Comparison of ENCODE assay signal across 24 mouse cellular contexts in the genomic region with DNA sequence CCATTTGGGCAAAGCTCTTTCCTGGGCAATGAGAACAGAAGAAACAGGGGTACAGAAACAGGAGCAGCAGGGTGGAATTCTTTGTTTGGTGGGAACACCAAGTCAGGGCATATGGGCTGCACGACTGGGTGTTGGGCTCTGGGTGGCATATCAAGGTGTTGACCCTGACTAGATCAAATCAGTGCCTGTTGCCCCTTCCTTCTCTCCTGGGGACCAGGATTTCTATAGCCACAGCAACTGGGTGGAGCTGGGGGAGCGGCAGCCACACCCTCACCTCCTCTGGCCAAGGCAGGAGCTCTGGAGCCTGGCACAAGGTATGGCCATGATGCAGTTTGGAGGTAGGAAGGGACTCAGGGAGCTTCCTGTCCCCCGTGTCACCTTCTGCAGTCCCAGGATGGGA. TPM values are rescaled to one million over a fixed set of nuclear protein-coding genes. Genes with fewer than 3 reads are reported as not detected.
DNase-seq lines count a peak whose midpoint lies in the region; ATAC-seq and TF ChIP-seq lines count a peak whose summit lies in the region.
"Had no signal": no experiment of that assay in that cellular context is flagged by ENCODE, and none has a peak within 500 bp of the region (broad histone marks: within the 10 kb centered on the region; RNA-seq: fewer than 3 reads in every experiment).

No protein-coding gene starts in this region.

- peaks cover 42% of the 10 kb centered on the region for H3K36me3 ChIP-seq in heart, embryonic 10.5 days
- H3K36me3 ChIP-seq in liver, postnatal 0 days (replicated peaks; ENCODE audit: insufficient read depth, low read length): peaks cover 34% of the 10 kb centered on the region
- peaks cover 37% of the 10 kb centered on the region for H3K36me3 ChIP-seq in liver, embryonic 11.5 days (ENCODE audit: control insufficient read depth, insufficient read depth, low read length)
- H3K36me3 ChIP-seq in stomach, postnatal 0 days (ENCODE audit: control insufficient read depth, insufficient read depth, low read length): peaks cover 20% of the 10 kb centered on the region

- WGBS in cerebellum, adult 2 months: 78% methylated on average over 3 of the region's 3 CpGs
- WGBS in heart, embryonic 10.5 days: 76% methylated on average over 3 of the region's 3 CpGs
- 73% methylated on average over 3 of the region's 3 CpGs for WGBS in liver, postnatal 0 days (ENCODE audit: insufficient replicate concordance)
- 75% methylated on average over 3 of the region's 3 CpGs for WGBS in liver, embryonic 11.5 days
- WGBS in stomach, postnatal 0 days: 62% methylated on average over 3 of the region's 3 CpGs

- no peak overlapping the region for H3K4me3 ChIP-seq in cerebellum, adult 2 months (replicated peaks; ENCODE audit: insufficient read depth, low read depth, low read length)
- no peak overlapping the region for H3K4me3 ChIP-seq in heart, embryonic 10.5 days
- H3K4me3 ChIP-seq in liver, postnatal 0 days (ENCODE audit: low read depth, low read length): no peak overlapping the region
- no peak overlapping the region for H3K4me3 ChIP-seq in liver, embryonic 11.5 days (ENCODE audit: low read depth, low read length)
- H3K4me3 ChIP-seq in stomach, postnatal 0 days (ENCODE audit: low read depth, low read length): no peak overlapping the region
- H3K4me3 ChIP-seq: embryonic facial prominence, embryonic 13.5 days; erythroblast, embryonic 14.5 days; forebrain, embryonic 10.5 days; gastrocnemius, adult 2 months; heart, embryonic 13.5 days; hindbrain, embryonic 15.5 days; intestine, embryonic 15.5 days had no signal

- no peak for TF ChIP-seq EP300 in liver, postnatal 0 days (IDR thresholded peaks at IDR 0.05; ENCODE audit: low read depth)
- no peak for TF ChIP-seq EP300 in stomach, postnatal 0 days (optimal IDR thresholded peaks at IDR 0.05)

- ATAC-seq in liver, postnatal 0 days: no peak
- ATAC-seq in liver, embryonic 11.5 days (replicated peaks; ENCODE audit: low FRiP score): no peak
- no peak for ATAC-seq in stomach, postnatal 0 days (ENCODE audit: low FRiP score, low TSS enrichment)
- ATAC-seq in erythroid progenitor cell, adult 5-6 weeks (replicated peaks; ENCODE audit: low FRiP score, poor library complexity, severe bottlenecking): no peak
- ATAC-seq: CD4-positive, CD25-positive, alpha-beta regulatory T cell, adult 4 months; forebrain, postnatal 0 days; intestine, embryonic 15.5 days had no signal

- H3K27me3 ChIP-seq in cerebellum, adult 2 months (ENCODE audit: control insufficient read depth, insufficient read depth, low read length): no peaks in the 10 kb centered on the region
- H3K27me3 ChIP-seq in heart, embryonic 10.5 days (ENCODE audit: insufficient read depth, poor library complexity, severe bottlenecking): 0 out of 2 replicates have a peak, but pooled peaks cover 6% of the 10 kb centered on the region
- H3K27me3 ChIP-seq in liver, postnatal 0 days (ENCODE audit: insufficient read depth, low read length): 0 out of 2 replicates have a peak, but pooled peaks cover under 1% of the 10 kb centered on the region
- H3K27me3 ChIP-seq in liver, embryonic 11.5 days (replicated peaks; ENCODE audit: control insufficient read depth, insufficient read depth, low read length): no peaks in the 10 kb centered on the region
- H3K27me3 ChIP-seq in stomach, postnatal 0 days (ENCODE audit: control insufficient read depth, insufficient read depth, low read length): no peaks in the 10 kb centered on the region
- H3K27me3 ChIP-seq: embryonic facial prominence, embryonic 13.5 days; hindbrain, embryonic 15.5 days; intestine, embryonic 15.5 days had no signal

- no peaks in the 10 kb centered on the region for H3K9me3 ChIP-seq in heart, embryonic 10.5 days
- no peaks in the 10 kb centered on the region for H3K9me3 ChIP-seq in liver, postnatal 0 days (ENCODE audit: low read length)
- no peaks in the 10 kb centered on the region for H3K9me3 ChIP-seq in liver, embryonic 11.5 days (ENCODE audit: control insufficient read depth, low read length)
- no peaks in the 10 kb centered on the region for H3K9me3 ChIP-seq in stomach, postnatal 0 days (ENCODE audit: control insufficient read depth, low read length)
- H3K9me3 ChIP-seq: embryonic facial prominence, embryonic 13.5 days; forebrain, embryonic 10.5 days; heart, embryonic 13.5 days; hindbrain, embryonic 15.5 days; intestine, embryonic 15.5 days had no signal

- H3K9ac ChIP-seq in liver, postnatal 0 days (replicated peaks): no peak overlapping the region
- H3K9ac ChIP-seq in liver, embryonic 11.5 days (ENCODE audit: low read depth, low read length): no peak overlapping the region
- no peak overlapping the region for H3K9ac ChIP-seq in stomach, postnatal 0 days (ENCODE audit: low read length)
- H3K9ac ChIP-seq: embryonic facial prominence, embryonic 13.5 days; forebrain, postnatal 0 days; heart, embryonic 13.5 days; hindbrain, embryonic 15.5 days; intestine, embryonic 15.5 days had no signal

- no peak for TF ChIP-seq CTCF in cerebellum, adult 2 months (IDR thresholded peaks at IDR 0.05; ENCODE audit: borderline replicate concordance, insufficient read depth, low read depth, low read length)
- no peak for TF ChIP-seq CTCF in liver, postnatal 0 days (IDR thresholded peaks at IDR 0.05; ENCODE audit: low read depth)
- no peak for TF ChIP-seq CTCF in stomach, postnatal 0 days (IDR thresholded peaks at IDR 0.05; ENCODE audit: low read depth)

- no peak overlapping the region for H3K27ac ChIP-seq in cerebellum, adult 2 months (ENCODE audit: insufficient read depth, low read length)
- no peak overlapping the region for H3K27ac ChIP-seq in heart, embryonic 10.5 days
- no peak overlapping the region for H3K27ac ChIP-seq in liver, postnatal 0 days (ENCODE audit: low read depth)
- no peak overlapping the region for H3K27ac ChIP-seq in liver, embryonic 11.5 days (ENCODE audit: low read depth, low read length)
- H3K27ac ChIP-seq in stomach, postnatal 0 days (replicated peaks): no peak overlapping the region
- H3K27ac ChIP-seq: embryonic facial prominence, embryonic 13.5 days; forebrain, embryonic 10.5 days; gastrocnemius, adult 2 months; heart, embryonic 13.5 days; hindbrain, embryonic 15.5 days; intestine, embryonic 15.5 days had no signal

- TF ChIP-seq POLR2A in cerebellum, adult 2 months (IDR thresholded peaks at IDR 0.05; ENCODE audit: borderline replicate concordance, insufficient read depth, low read length): no peak

- no peak overlapping the region for H3K4me2 ChIP-seq in liver, postnatal 0 days (ENCODE audit: low read depth, low read length)
- no peak overlapping the region for H3K4me2 ChIP-seq in liver, embryonic 11.5 days
- H3K4me2 ChIP-seq in stomach, postnatal 0 days (replicated peaks; ENCODE audit: low read depth): no peak overlapping the region
- H3K4me2 ChIP-seq: embryonic facial prominence, embryonic 13.5 days; heart, embryonic 13.5 days; hindbrain, embryonic 15.5 days; intestine, embryonic 15.5 days had no signal

- H3K4me1 ChIP-seq in cerebellum, adult 2 months (ENCODE audit: control insufficient read depth, insufficient read depth, low read length): peaks cover 39% of the 10 kb centered on the region
- H3K4me1 ChIP-seq in heart, embryonic 10.5 days: peaks cover 33% of the 10 kb centered on the region
- peaks cover 12% of the 10 kb centered on the region for H3K4me1 ChIP-seq in liver, postnatal 0 days (ENCODE audit: insufficient read depth)
- H3K4me1 ChIP-seq in liver, embryonic 11.5 days (replicated peaks; ENCODE audit: control insufficient read depth, insufficient read depth, low read length): peaks cover 21% of the 10 kb centered on the region
- no peaks in the 10 kb centered on the region for H3K4me1 ChIP-seq in stomach, postnatal 0 days (replicated peaks; ENCODE audit: control insufficient read depth, insufficient read depth)

- DNase-seq in cerebellum, adult 9-11 months: peak; percentile 44
- no peak for DNase-seq in cerebellum, adult 2 months
- DNase-seq in heart, adult 11 months: peak; percentile 87
- DNase-seq in heart, embryonic 10.5 days (ENCODE audit: low spot score): no peak
- DNase-seq in liver, postnatal 0 days: peak; percentile 11
- no peak for DNase-seq in liver, embryonic 11.5 days (ENCODE audit: low spot score)
- peak; percentile 48 for DNase-seq in stomach, postnatal 0 days (ENCODE audit: low spot score)
- DNase-seq: adrenal gland, adult 2 months; adrenal gland, postnatal 14 days; forebrain, postnatal 0 days; gastrocnemius, postnatal 14 days; heart, adult 18-20 months; heart, postnatal 14 days; heart, postnatal 4 days; kidney, adult 18-20 months had no signal

RNA-seq across cellular contexts. Expression of a gene that starts 1.8 kb away (rescaled TPM):
- polyA plus RNA-seq in cerebellum, adult 2 months (2012; rRNA removed): 25.5 and 30.1 TPM in 2 replicates
- 0.26 and 0.34 TPM in 2 replicates for polyA plus RNA-seq in heart, embryonic 10.5 days (2016; fragmentation: Nextera tagmentation; extraction: Ambion mirVana)
- 0.09 and 0.12 TPM in 2 replicates for polyA plus RNA-seq in liver, postnatal 0 days (2015; fragmentation: Nextera tagmentation; extraction: Ambion mirVana)
- polyA plus RNA-seq in liver, embryonic 11.5 days (2014; fragmentation: Nextera tagmentation; extraction: Ambion mirVana): 0.16 TPM in 2 replicates
- polyA plus RNA-seq in stomach, postnatal 0 days (2015; fragmentation: Nextera tagmentation; extraction: Ambion mirVana): 0.28 and 0.36 TPM in 2 replicates
- not detected in 2 replicates for total RNA-seq in erythroid progenitor cell, adult 5-6 weeks (2015; ENCODE audit: low replicate concordance)
- 0.39 and 0.53 TPM in 2 replicates for total RNA-seq in erythroid progenitor cell, adult 5-6 weeks (2017; ENCODE audit: low replicate concordance)

RNA-seq across cellular contexts. Expression of a gene that starts 9.6 kb away (rescaled TPM):
- polyA plus RNA-seq in cerebellum, adult 2 months (2012; rRNA removed): 2.0 and 2.3 TPM in 2 replicates
- polyA plus RNA-seq in heart, embryonic 10.5 days (2016; fragmentation: Nextera tagmentation; extraction: Ambion mirVana): 3.3 and 4.0 TPM in 2 replicates
- 3.3 and 4.1 TPM in 2 replicates for polyA plus RNA-seq in liver, postnatal 0 days (2015; fragmentation: Nextera tagmentation; extraction: Ambion mirVana)
- polyA plus RNA-seq in liver, embryonic 11.5 days (2014; fragmentation: Nextera tagmentation; extraction: Ambion mirVana): 6.9 and 8.5 TPM in 2 replicates
- 8.0 and 8.2 TPM in 2 replicates for polyA plus RNA-seq in stomach, postnatal 0 days (2015; fragmentation: Nextera tagmentation; extraction: Ambion mirVana)
- total RNA-seq in erythroid progenitor cell, adult 5-6 weeks (2015; ENCODE audit: low replicate concordance): 1.7 and 10.8 TPM in 2 replicates
- total RNA-seq in erythroid progenitor cell, adult 5-6 weeks (2017; ENCODE audit: low replicate concordance): 1.4 TPM in 1 of 2 replicates, not detected in the other
- total RNA-seq: gastrocnemius, adult 2 months; heart, adult 18-20 months had no signal

RNA-seq across cellular contexts. Expression of a gene that starts 17.4 kb away (rescaled TPM):
- polyA plus RNA-seq in cerebellum, adult 2 months (2012; rRNA removed): 65.3 and 77.0 TPM in 2 replicates
- polyA plus RNA-seq in heart, embryonic 10.5 days (2016; fragmentation: Nextera tagmentation; extraction: Ambion mirVana): 112 and 166 TPM in 2 replicates
- polyA plus RNA-seq in liver, postnatal 0 days (2015; fragmentation: Nextera tagmentation; extraction: Ambion mirVana): 38.0 and 43.8 TPM in 2 replicates
- 234 and 245 TPM in 2 replicates for polyA plus RNA-seq in liver, embryonic 11.5 days (2014; fragmentation: Nextera tagmentation; extraction: Ambion mirVana)
- 35.5 and 40.2 TPM in 2 replicates for polyA plus RNA-seq in stomach, postnatal 0 days (2015; fragmentation: Nextera tagmentation; extraction: Ambion mirVana)
- total RNA-seq in erythroid progenitor cell, adult 5-6 weeks (2015; ENCODE audit: low replicate concordance): 156 and 173 TPM in 2 replicates
- total RNA-seq in erythroid progenitor cell, adult 5-6 weeks (2017; ENCODE audit: low replicate concordance): 144 and 198 TPM in 2 replicates

RNA-seq across cellular contexts. Expression of a gene that starts 28.4 kb away (rescaled TPM):
- polyA plus RNA-seq in cerebellum, adult 2 months (2012; rRNA removed): 4.3 and 5.5 TPM in 2 replicates
- polyA plus RNA-seq in heart, embryonic 10.5 days (2016; fragmentation: Nextera tagmentation; extraction: Ambion mirVana): 3.9 and 5.4 TPM in 2 replicates
- 3.8 and 4.2 TPM in 2 replicates for polyA plus RNA-seq in liver, postnatal 0 days (2015; fragmentation: Nextera tagmentation; extraction: Ambion mirVana)
- polyA plus RNA-seq in liver, embryonic 11.5 days (2014; fragmentation: Nextera tagmentation; extraction: Ambion mirVana): 3.8 and 4.7 TPM in 2 replicates
- 1.9 and 2.7 TPM in 2 replicates for polyA plus RNA-seq in stomach, postnatal 0 days (2015; fragmentation: Nextera tagmentation; extraction: Ambion mirVana)
- total RNA-seq in erythroid progenitor cell, adult 5-6 weeks (2015; ENCODE audit: low replicate concordance): 36.9 and 39.6 TPM in 2 replicates
- 27.3 and 50.9 TPM in 2 replicates for total RNA-seq in erythroid progenitor cell, adult 5-6 weeks (2017; ENCODE audit: low replicate concordance)
- total RNA-seq: gastrocnemius, adult 2 months; heart, adult 18-20 months had no signal

RNA-seq across cellular contexts. Expression of a gene that starts 31.6 kb away (rescaled TPM):
- polyA plus RNA-seq in cerebellum, adult 2 months (2012; rRNA removed): 41.2 and 42.9 TPM in 2 replicates
- 374 and 380 TPM in 2 replicates for polyA plus RNA-seq in heart, embryonic 10.5 days (2016; fragmentation: Nextera tagmentation; extraction: Ambion mirVana)
- polyA plus RNA-seq in liver, postnatal 0 days (2015; fragmentation: Nextera tagmentation; extraction: Ambion mirVana): 98.6 and 102 TPM in 2 replicates
- 118 and 134 TPM in 2 replicates for polyA plus RNA-seq in liver, embryonic 11.5 days (2014; fragmentation: Nextera tagmentation; extraction: Ambion mirVana)
- 344 and 360 TPM in 2 replicates for polyA plus RNA-seq in stomach, postnatal 0 days (2015; fragmentation: Nextera tagmentation; extraction: Ambion mirVana)
- 91.0 and 110 TPM in 2 replicates for total RNA-seq in erythroid progenitor cell, adult 5-6 weeks (2015; ENCODE audit: low replicate concordance)
- total RNA-seq in erythroid progenitor cell, adult 5-6 weeks (2017; ENCODE audit: low replicate concordance): 68.3 and 95.5 TPM in 2 replicates

Comparison
In these comparisons a context has a peak if more than half of its experiments do, and no peak if none do; other contexts are left out.
1. DNase-seq: peak in cerebellum, adult 9-11 months (single experiment), heart, adult 11 months (single experiment), liver, postnatal 0 days (single experiment) and stomach, postnatal 0 days (single experiment); none in cerebellum, adult 2 months (0 of 2), heart, embryonic 10.5 days (single experiment) and liver, embryonic 11.5 days (single experiment).
2. RNA of a gene that starts 1.8 kb away (polyA plus RNA-seq): 25.5 to 30.1 TPM in cerebellum, adult 2 months; 0.28 to 0.36 TPM in stomach, postnatal 0 days, 0.26 to 0.34 TPM in heart, embryonic 10.5 days, 0.16 TPM in liver, embryonic 11.5 days and 0.09 to 0.12 TPM in liver, postnatal 0 days; every median in the first group is over 10 times any median in the second.